Mouse (Mus musculus) left cerebral cortex, postnatal 10 days (tissue): ENCODE measurements around the gene Pigh. TPM values are rescaled to one million over a fixed set of nuclear protein-coding genes. Genes with fewer than 3 reads are reported as not detected.

Source experiments
- DNase-seq, 2 experiments: peaks; one replicate each; pipeline ENCODE4 v3.0.0; 2021 to 2022; ENCODE audit warnings: low spot score in 2 of 2, mixed read lengths in 1 of 2; ENCODE audit errors: extremely low spot score in 1 of 2
- intact Hi-C: fragments of 180-260 bp; cut with DNase I; formaldehyde crosslinking; loops from one replicate; pipeline ENCODE4 v1.15.1; 2025
- total RNA-seq, 2 experiments: library from RNA; stranded (reverse); gene quantifications; 2 replicates each; pipeline ENCODE4 v1.2.3; 2021

Gene Pigh
- total RNA-seq, 2 experiments from 2014 or later: 9.0 to 10.8 TPM

- intact Hi-C loops: no loop called here
Measured at GRCm38 (mm10) chr12:79039708-79040107, 49.7 kb downstream of the Pigh start.

GRCm38 (mm10) chr12:79035349-79035748 is 54.1 kb downstream of the Pigh start:
- no peak for DNase-seq
- intact Hi-C loops: no loop called here

More at GRCm38 (mm10) chr12:79039708-79040107, 49.7 kb downstream of the Pigh start:
- no peak for DNase-seq

DNA sequence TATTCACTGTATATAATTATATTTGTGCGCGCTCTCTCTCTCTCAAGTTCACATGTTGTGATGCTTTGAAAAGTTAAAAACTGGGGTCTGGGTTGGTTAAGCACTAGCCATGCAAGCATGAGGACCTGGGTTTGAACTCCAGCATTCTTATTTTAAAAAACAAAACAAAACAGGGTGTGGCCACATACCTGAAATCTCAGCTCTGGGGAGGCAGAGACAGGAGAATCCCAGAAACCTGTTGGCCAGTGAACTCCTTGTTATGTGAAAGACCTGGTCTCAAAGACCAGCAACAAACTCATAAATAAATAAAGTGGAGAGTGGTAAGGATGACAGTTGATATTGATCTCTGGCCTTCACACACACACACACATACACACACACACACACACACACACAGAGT is 55.1 kb downstream of the Pigh start:
- no peak for DNase-seq
- intact Hi-C loops: no loop called here

Other genes starting within 250 kb of the Pigh start
- 100 to 1,000 TPM; 202 to 210 TPM for gene Atp6v1d, start 228.0 kb downstream of the Pigh start, total RNA-seq
- gene Eif2s1, start 227.8 kb downstream of the Pigh start, total RNA-seq: 10 to 100 TPM; 62.6 to 64.2 TPM
- gene Plek2, start 182.7 kb downstream of the Pigh start, total RNA-seq: under 1 TPM; 0.45 to 0.64 TPM
- 100 to 1,000 TPM; 105 to 109 TPM for gene Tmem229b, start 82.0 kb downstream of the Pigh start, total RNA-seq
- 1 to 10 TPM; 3.2 to 3.3 TPM for gene Plekhh1, start 60.5 kb downstream of the Pigh start, total RNA-seq
- 10 to 100 TPM; 10.0 to 10.3 TPM for gene Arg2, start 41.1 kb upstream of the Pigh start, total RNA-seq
- 100 to 1,000 TPM; 186 to 187 TPM for gene Vti1b, start 83.0 kb upstream of the Pigh start, total RNA-seq
- gene Rdh11, start 102.6 kb upstream of the Pigh start, total RNA-seq: 10 to 100 TPM; 32.1 to 34.3 TPM
- gene Rdh12, start 119.3 kb upstream of the Pigh start, total RNA-seq: 1 to 10 TPM in 1 of 2 experiments, under 1 TPM in 1; 0.86 to 1.5 TPM
- 10 to 100 TPM; 22.2 to 22.7 TPM for gene Zfyve26, start 206.7 kb upstream of the Pigh start, total RNA-seq
- gene Rad51b, start 207.6 kb upstream of the Pigh start, total RNA-seq: under 1 TPM; 0.43 to 0.71 TPM